Mouse (Mus musculus) cerebellum, postnatal 4 days (tissue): ENCODE measurements around the gene Ppp1r12b.
A peak's percentile ranks its signal among the peaks of the same experiment; 100 is the strongest.

ENCODE experiments used
- DNase-seq, 2 experiments: peaks; one replicate each; pipeline ENCODE4 v3.0.0; 2022; ENCODE audit warnings: low spot score in 2 of 2, mixed read lengths in 1 of 2

Gene Ppp1r12b

GRCm38 (mm10) chr1:134955637-134956176, at the start of gene Ppp1r12b:
Gene Ppp1r12b, minus strand, starts transcription at chr1:134955942.
- peak; percentile 86 to 94 for DNase-seq

GRCm38 (mm10) chr1:135003346-135003745, 47.6 kb upstream of the Ppp1r12b start:
- DNase-seq = no peak

- DNase-seq = no peak
These were observed 44.8 kb upstream of the Ppp1r12b start for GRCm38 (mm10) chr1:135000527-135000926.

- peak in 1 of 2 experiments; percentile 33 for DNase-seq
These were observed 42.5 kb upstream of the Ppp1r12b start for GRCm38 (mm10) chr1:134998231-134998630.

GRCm38 (mm10) chr1:134997568-134997967, 41.8 kb upstream of the Ppp1r12b start:
- no peak for DNase-seq

- no peak for DNase-seq
These were observed 40.7 kb upstream of the Ppp1r12b start for GRCm38 (mm10) chr1:134996471-134996870.

- no peak for DNase-seq
These were observed 40.2 kb upstream of the Ppp1r12b start for GRCm38 (mm10) chr1:134995954-134996353.

GRCm38 (mm10) chr1:134995437-134995836, 39.7 kb upstream of the Ppp1r12b start:
- DNase-seq = no peak

- DNase-seq = no peak
These were observed 39.0 kb upstream of the Ppp1r12b start for GRCm38 (mm10) chr1:134994739-134995138.

GRCm38 (mm10) chr1:134992046-134992645, 36.4 kb upstream of the Ppp1r12b start:
- DNase-seq = no peak

- DNase-seq = peak; percentile 53 to 86
These were observed 33.6 kb upstream of the Ppp1r12b start for GRCm38 (mm10) chr1:134989372-134989771.

GRCm38 (mm10) chr1:134987962-134988341, 32.2 kb upstream of the Ppp1r12b start:
- DNase-seq = no peak

GRCm38 (mm10) chr1:134987173-134987961, 31.6 kb upstream of the Ppp1r12b start:
- DNase-seq = peak; percentile 34 to 64

- DNase-seq = no peak
These were observed 17.2 kb upstream of the Ppp1r12b start for GRCm38 (mm10) chr1:134972920-134973319.

- no peak for DNase-seq
These were observed 9.7 kb upstream of the Ppp1r12b start for GRCm38 (mm10) chr1:134965430-134965829.

GRCm38 (mm10) chr1:134962821-134963220, 7.1 kb upstream of the Ppp1r12b start:
- no peak for DNase-seq

- peak; percentile 88 to 93 for DNase-seq
These were observed 6.5 kb upstream of the Ppp1r12b start, which contains the start of gene Ube2t for GRCm38 (mm10) chr1:134962053-134962803. Gene Ube2t, plus strand, starts transcription at chr1:134962565.

- DNase-seq = no peak
These were observed 4.9 kb upstream of the Ppp1r12b start for GRCm38 (mm10) chr1:134960634-134961033.

GRCm38 (mm10) chr1:134955050-134955636, 599 bp downstream of the Ppp1r12b start:
- no peak for DNase-seq

GRCm38 (mm10) chr1:134949946-134950345, 5.8 kb downstream of the Ppp1r12b start:
- DNase-seq = no peak

GRCm38 (mm10) chr1:134947590-134947989, 8.2 kb downstream of the Ppp1r12b start:
- DNase-seq = no peak

- DNase-seq = no peak
These were observed 12.8 kb downstream of the Ppp1r12b start for GRCm38 (mm10) chr1:134942898-134943297.
